Mouse (Mus musculus) olfactory bulb, adult 2 months (tissue): Measurements from ENCODE around the gene Prima1.

Experiments
- CTCF ChIP-seq: fragments of 200-500 bp; IDR thresholded peaks from 2 replicates; pipeline ENCODE4 v1.5.1; 2012; ENCODE audit warnings: low read depth, mild to moderate bottlenecking, low read length, moderate library complexity; ENCODE audit not compliant: insufficient read depth
- POLR2A ChIP-seq: fragments of 200-500 bp; IDR thresholded peaks from 2 replicates; pipeline ENCODE4 v1.6.1; 2012; ENCODE audit warnings: mild to moderate bottlenecking, low read depth, low read length, moderate library complexity; ENCODE audit not compliant: insufficient read depth

DNA sequence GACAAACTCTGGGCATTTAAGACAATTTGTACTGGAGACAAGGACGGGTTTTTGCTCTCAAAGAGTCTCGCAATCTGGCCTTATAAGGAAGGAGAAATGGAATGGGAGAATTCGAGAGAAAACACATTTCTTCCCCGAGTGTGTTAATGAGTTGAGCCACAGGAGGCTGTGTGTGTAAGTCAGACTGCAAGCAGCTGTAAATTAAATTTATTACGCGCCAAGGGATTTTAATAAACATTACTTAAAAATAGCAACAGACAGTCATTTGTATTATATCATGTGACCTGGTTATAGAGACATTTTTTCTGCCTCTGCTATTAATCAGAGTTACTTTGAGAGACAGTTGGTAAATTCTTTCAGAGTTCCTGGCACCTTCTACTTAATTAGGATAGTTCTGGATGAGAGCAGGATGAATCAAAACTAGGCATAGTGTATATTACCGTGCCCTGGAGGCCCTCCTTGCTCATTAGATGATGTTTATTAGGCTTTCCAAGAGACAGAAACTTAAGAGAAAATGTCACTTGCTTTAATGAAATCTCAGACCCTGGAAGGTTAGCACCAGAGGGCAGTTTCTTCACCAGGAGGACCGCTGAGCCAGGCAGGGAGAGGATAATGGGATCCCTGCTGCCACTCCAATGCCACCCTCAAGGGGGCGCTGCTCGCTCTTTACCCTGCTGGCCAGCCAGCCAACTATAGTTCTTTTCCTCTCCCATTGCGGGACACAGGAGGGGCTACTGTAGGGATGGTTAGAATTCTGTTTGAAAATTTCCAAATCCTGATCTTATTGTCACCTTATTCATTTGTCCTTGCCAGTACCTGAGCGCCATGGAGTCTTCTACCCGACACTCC is 20.3 kb upstream of the Prima1 start:
- TF ChIP-seq CTCF (peak; percentile 39; the same call in 1 of the 2 replicates), POLR2A (no peak)
